Mouse (Mus musculus): ENCODE measurements around the gene AF067061. TPM values are rescaled to one million over a fixed set of nuclear protein-coding genes. Genes with fewer than 3 reads are reported as not detected.

Gene AF067061
- polyA plus RNA-seq, 1 experiment from 2014 or later: not detected

DNA sequence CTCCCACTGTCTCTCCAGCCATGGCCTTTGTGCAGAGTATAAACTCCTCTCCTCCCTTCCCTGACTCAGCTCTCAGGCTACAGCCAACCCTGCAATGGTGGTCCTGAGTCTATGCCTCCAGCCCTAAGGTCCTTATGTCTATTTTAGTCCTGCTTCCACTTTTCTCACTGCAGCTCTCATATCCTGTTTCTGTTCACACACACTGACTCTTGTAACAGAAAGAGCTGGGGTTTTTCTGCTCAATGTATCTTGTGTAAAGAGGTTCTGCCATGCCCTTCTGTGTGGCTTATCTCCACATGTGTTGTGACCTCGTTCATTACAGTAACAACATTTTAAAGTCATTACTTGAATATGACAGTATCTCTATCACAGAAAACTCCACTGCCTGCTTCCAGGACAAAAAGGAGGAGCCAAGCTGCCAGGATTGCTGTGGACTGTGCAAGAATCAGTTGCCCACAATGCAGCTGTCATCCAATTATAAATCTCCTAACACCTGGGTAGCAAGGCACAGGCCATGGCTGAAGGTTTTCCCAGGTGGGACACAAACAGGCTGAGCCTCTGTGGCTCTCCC, 36.5 kb downstream of the AF067061 start:
- WGBS: 67% methylated on average over 1 of the region's 1 CpGs
- Histone ChIP-seq H3K9me3 (no peaks in the 10 kb centered on the region), H3K4me3 (replicated peaks) (no peak overlapping the region), H3K36me3 (no peaks in the 10 kb centered on the region), H3K4me1 (replicated peaks) (no peaks in the 10 kb centered on the region), H3K27me3 (no peaks in the 10 kb centered on the region), H3K4me2 (replicated peaks) (no peak overlapping the region), H3K27ac (no peak overlapping the region), H3K9ac (replicated peaks) (no peak overlapping the region)
- no peak for ATAC-seq

DNA sequence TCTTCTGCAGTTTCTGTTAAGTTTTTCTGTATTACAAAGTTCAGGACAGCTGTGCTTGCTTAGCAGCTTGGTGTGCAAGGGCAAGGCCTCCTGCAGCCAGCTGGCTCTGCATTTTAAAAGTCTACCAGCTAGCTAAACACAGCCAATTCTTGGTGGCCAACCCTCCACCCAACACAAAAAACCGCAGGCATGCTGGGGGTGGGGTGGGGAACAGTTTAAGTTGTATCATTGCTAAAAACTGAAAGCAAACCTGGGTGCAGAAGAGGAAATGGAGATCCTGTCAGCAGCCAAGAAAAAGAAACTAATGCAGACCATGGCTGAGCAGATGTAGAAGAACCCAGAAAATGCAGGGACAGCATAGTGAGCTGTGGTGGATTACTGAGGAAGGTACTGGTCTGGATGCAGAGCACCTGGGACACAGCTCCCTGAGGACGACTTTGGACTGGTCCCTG, 37.1 kb downstream of the AF067061 start, which contains the start of gene BC147527:
BC147527 (plus strand) TSS at position 402 of the 452 bp plus-strand sequence.
- ATAC-seq: no peak
- Histone ChIP-seq H3K4me2 (replicated peaks) (no peak within 1 kb of the TSS), H3K27me3 (no peaks in the 10 kb centered on the region), H3K4me1 (replicated peaks) (no peaks in the 10 kb centered on the region), H3K4me3 (replicated peaks) (no peak within 1 kb of the TSS), H3K9ac (replicated peaks) (no peak within 1 kb of the TSS), H3K27ac (no peak within 1 kb of the TSS), H3K9me3 (no peaks in the 10 kb centered on the region), H3K36me3 (no peaks in the 10 kb centered on the region)
- WGBS: 54% methylated on average over 2 of the region's 2 CpGs

DNA sequence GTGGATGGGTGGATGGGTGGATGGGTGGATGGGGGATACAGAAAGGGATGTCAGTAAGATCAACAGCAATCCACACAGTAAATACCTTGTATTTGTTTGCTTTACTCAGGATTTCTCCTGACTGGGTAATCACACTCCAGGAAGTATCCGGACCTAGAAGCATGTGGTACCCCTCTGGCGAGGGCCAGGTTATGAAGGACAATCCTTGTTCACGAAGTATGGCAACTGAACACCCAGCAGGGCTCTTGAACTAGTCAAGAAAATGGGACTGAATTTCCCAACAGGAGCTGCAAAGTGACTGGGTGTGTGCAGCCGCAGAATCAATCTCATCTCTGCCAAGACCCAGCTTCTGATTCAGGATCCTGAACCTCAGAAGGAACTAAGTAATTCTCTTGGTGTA, 37.9 kb downstream of the AF067061 start:
- no peaks in the 10 kb centered on the region for H3K9me3 ChIP-seq
- no peak overlapping the region for H3K27ac ChIP-seq
- H3K4me2 ChIP-seq (replicated peaks): no peak overlapping the region
- WGBS: 83% methylated on average over 4 of the region's 4 CpGs
- ATAC-seq: no peak
- no peaks in the 10 kb centered on the region for H3K36me3 ChIP-seq
- H3K4me3 ChIP-seq (replicated peaks): no peak overlapping the region
- no peak overlapping the region for H3K9ac ChIP-seq (replicated peaks)
- H3K27me3 ChIP-seq: no peaks in the 10 kb centered on the region
- H3K4me1 ChIP-seq (replicated peaks): no peaks in the 10 kb centered on the region

DNA sequence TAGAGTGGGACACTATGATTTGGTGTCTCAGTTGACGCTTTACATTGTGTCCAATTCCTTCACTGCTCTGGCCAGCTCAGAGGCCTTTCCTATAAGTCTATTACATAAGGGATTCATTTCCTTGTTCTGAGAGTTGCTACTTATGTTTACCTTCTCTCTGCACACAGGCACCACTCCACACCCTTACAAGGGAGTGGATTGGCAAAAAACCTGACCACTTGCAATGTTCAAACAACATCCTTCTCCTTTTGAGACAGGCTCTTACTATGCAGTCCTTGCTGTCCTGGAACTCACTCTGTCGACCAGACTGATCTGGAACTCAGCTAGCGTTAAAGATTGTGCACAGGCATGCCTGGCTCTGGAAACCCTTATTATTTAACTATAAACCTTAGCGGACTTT, 47.8 kb downstream of the AF067061 start:
- H3K36me3 ChIP-seq: no peaks in the 10 kb centered on the region
- H3K9me3 ChIP-seq: no peaks in the 10 kb centered on the region
- no peaks in the 10 kb centered on the region for H3K27me3 ChIP-seq
- H3K4me2 ChIP-seq (replicated peaks): no peak overlapping the region
- no peak overlapping the region for H3K9ac ChIP-seq (replicated peaks)
- H3K4me1 ChIP-seq (replicated peaks): no peaks in the 10 kb centered on the region
- H3K4me3 ChIP-seq (replicated peaks): no peak overlapping the region
- no peak overlapping the region for H3K27ac ChIP-seq
- WGBS: 78% methylated on average over 4 of the region's 4 CpGs
- ATAC-seq: no peak

DNA sequence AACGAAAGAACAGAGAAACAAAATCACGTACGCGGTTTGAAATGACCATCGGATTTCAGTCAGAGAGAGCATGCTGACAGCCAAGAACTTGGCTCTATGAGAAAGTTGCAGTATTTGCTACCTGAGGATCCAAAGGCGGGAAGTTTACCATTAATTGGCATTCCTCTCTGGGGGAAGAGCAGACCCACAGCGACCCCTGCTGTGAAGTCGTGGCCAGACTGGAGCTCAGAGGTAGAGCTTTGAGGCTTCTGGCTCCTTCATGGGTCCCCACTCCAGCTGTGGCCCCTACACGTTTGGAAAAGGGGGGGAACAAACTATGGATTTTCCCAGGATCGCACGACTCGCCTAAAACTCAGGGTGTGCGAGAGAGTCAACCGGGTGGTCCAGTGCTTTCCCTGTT, 50.7 kb downstream of the AF067061 start:
- Histone ChIP-seq H3K9ac (replicated peaks) (no peak overlapping the region), H3K27me3 (no peaks in the 10 kb centered on the region), H3K27ac (no peak overlapping the region), H3K36me3 (no peaks in the 10 kb centered on the region), H3K9me3 (no peaks in the 10 kb centered on the region), H3K4me1 (replicated peaks) (no peaks in the 10 kb centered on the region), H3K4me2 (replicated peaks) (no peak overlapping the region), H3K4me3 (replicated peaks) (no peak overlapping the region)
- ATAC-seq: no peak
- 44% methylated on average over 14 of the region's 14 CpGs for WGBS

Other genes starting within 250 kb of the AF067061 start
- not detected in 2 replicates for gene Gm36079, start 236.1 kb upstream of the AF067061 start, polyA plus RNA-seq (2015; fragmentation: Nextera tagmentation; extraction: Ambion mirVana)
- gene Gm21188, start 210.9 kb upstream of the AF067061 start, polyA plus RNA-seq (2015; fragmentation: Nextera tagmentation; extraction: Ambion mirVana): not detected in 2 replicates
- gene Gm20767, start 122.9 kb upstream of the AF067061 start, polyA plus RNA-seq (2015; fragmentation: Nextera tagmentation; extraction: Ambion mirVana): not detected in 2 replicates
- gene Gm21818, start 90.7 kb upstream of the AF067061 start, polyA plus RNA-seq (2015; fragmentation: Nextera tagmentation; extraction: Ambion mirVana): not detected in 2 replicates
- not detected in 2 replicates for gene Gm21762, start 47.2 kb upstream of the AF067061 start, polyA plus RNA-seq (2015; fragmentation: Nextera tagmentation; extraction: Ambion mirVana)
- gene Gm21731, start 24.0 kb upstream of the AF067061 start, polyA plus RNA-seq (2015; fragmentation: Nextera tagmentation; extraction: Ambion mirVana): not detected in 2 replicates
- 0.13 TPM in 1 of 2 replicates, not detected in the other for gene BC147527, start 37.3 kb downstream of the AF067061 start, polyA plus RNA-seq (2015; fragmentation: Nextera tagmentation; extraction: Ambion mirVana)
- not detected in 2 replicates for gene Tcstv3, start 53.8 kb downstream of the AF067061 start, polyA plus RNA-seq (2015; fragmentation: Nextera tagmentation; extraction: Ambion mirVana)

Measured in midbrain, embryonic 13.5 days (tissue).